Mouse (Mus musculus) spleen, adult 2 months (tissue): Measurements from ENCODE around the gene Rasd2. TPM values are rescaled to one million over a fixed set of nuclear protein-coding genes. Genes with fewer than 3 reads are reported as not detected.

Source experiments
- DNase-seq, 2 experiments: peaks; one replicate each; pipeline versions ENCODE4 v3.0.0 to v3.0.0-alpha.2; 2012 to 2021; ENCODE audit warnings: low spot score in 2 of 2, low read depth in 1 of 2
- H3K27ac ChIP-seq: fragments of 200-500 bp; 2 replicates; pipeline ENCODE4 v1.5.1; 2012; ENCODE audit warnings: low read length, inconsistent platforms; ENCODE audit not compliant: insufficient read depth
- H3K27me3 ChIP-seq: fragments of 200-500 bp; 2 replicates; pipeline ENCODE4 v1.6.1; 2012; ENCODE audit warnings: mild to moderate bottlenecking, moderate library complexity, low read length, inconsistent platforms; ENCODE audit not compliant: control insufficient read depth, insufficient read depth
- H3K36me3 ChIP-seq: fragments of 200-500 bp; 2 replicates; pipeline ENCODE4 v1.6.1; 2012; ENCODE audit warnings: mild to moderate bottlenecking, low read length, inconsistent platforms; ENCODE audit not compliant: control insufficient read depth, insufficient read depth
- H3K4me1 ChIP-seq: fragments of 200-500 bp; 2 replicates; pipeline ENCODE4 v1.6.1; 2011; ENCODE audit warnings: inconsistent platforms; ENCODE audit not compliant: control insufficient read depth, insufficient read depth, insufficient read length
- H3K4me3 ChIP-seq: fragments of 200-500 bp; 2 replicates; pipeline ENCODE4 v1.5.1; 2011; ENCODE audit warnings: mild to moderate bottlenecking, inconsistent platforms; ENCODE audit not compliant: insufficient read depth, insufficient read length; ENCODE audit errors: extremely low read depth
- CTCF ChIP-seq: fragments of 200-500 bp; IDR thresholded peaks from 2 replicates; pipeline ENCODE4 v1.5.1; 2011; ENCODE audit warnings: mild to moderate bottlenecking, inconsistent platforms; ENCODE audit not compliant: insufficient read depth, insufficient read length, insufficient replicate concordance; ENCODE audit errors: extremely low read depth
- POLR2A ChIP-seq: fragments of 200-500 bp; IDR thresholded peaks from 2 replicates; pipeline ENCODE4 v1.6.1; 2011; ENCODE audit warnings: low read depth, low read length, inconsistent platforms
- WGBS: fragments of 180-500 bp; shearing (Covaris S2); methylation state at CpG from one replicate; pipeline ENCODE4 v1.1.7; 2018; 5-methylcytosine and 5-hydroxymethylcytosine counted together
- polyA plus RNA-seq: library from polyadenylated mRNA; depleted of rRNA; stranded (reverse); fragments of >200 nt; gene quantifications from 2 replicates; pipeline ENCODE4 v1.2.3, GENCODE M21; 2012

The Rasd2 gene
- polyA plus RNA-seq, 1 experiment = 1.3 TPM

GRCm38 (mm10) chr8:75217969-75218368, 4.2 kb downstream of the Rasd2 start:
- Histone ChIP-seq H3K4me1 (peaks cover 7% of the 10 kb centered on the region; the same call in 1 of the 2 replicates), H3K4me3 (no peak overlapping the region), H3K27ac (no peak overlapping the region), H3K27me3 (peaks cover 8% of the 10 kb centered on the region), H3K36me3 (no peaks in the 10 kb centered on the region)
- peak in 1 of 2 experiments; percentile 26 for DNase-seq
- TF ChIP-seq POLR2A = no peak
- peak; percentile 47; the same call in 1 of the 2 replicates for TF ChIP-seq CTCF
- 10% methylated on average over 4 of the region's 4 CpGs for WGBS

- DNase-seq = no peak
- 50% methylated on average over 5 of the region's 5 CpGs for WGBS
- Histone ChIP-seq H3K36me3 (no peaks in the 10 kb centered on the region), H3K27ac (no peak overlapping the region), H3K27me3 (no peaks in the 10 kb centered on the region), H3K4me3 (no peak overlapping the region), H3K4me1 (no peaks in the 10 kb centered on the region)
- TF ChIP-seq CTCF = no peak
- TF ChIP-seq POLR2A = no peak
These were observed 6.4 kb downstream of the Rasd2 start for GRCm38 (mm10) chr8:75219877-75220738.

DNA sequence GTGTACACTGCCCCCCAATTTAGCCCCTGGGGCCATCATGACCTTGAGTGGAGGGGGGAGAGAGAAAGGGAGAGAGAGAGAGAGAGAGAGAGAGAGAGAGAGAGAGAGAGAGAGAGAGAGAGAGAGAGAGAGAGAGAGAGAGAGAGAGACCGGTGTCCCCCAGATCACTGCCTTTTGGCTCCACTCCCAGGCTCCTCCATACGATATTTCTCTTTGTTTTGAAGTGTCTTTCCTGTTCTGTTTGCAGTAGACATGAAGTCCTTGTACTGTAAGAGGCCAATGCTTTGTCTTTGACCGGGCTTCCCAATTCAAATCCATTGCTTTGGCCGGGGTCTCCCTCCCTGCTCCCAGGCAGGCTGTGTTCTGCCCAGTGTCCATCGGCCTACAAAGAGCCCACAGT, 8.9 kb downstream of the Rasd2 start:
- DNase-seq = no peak
- Histone ChIP-seq H3K36me3 (no peaks in the 10 kb centered on the region), H3K4me1 (no peaks in the 10 kb centered on the region), H3K27me3 (no peaks in the 10 kb centered on the region), H3K27ac (no peak overlapping the region), H3K4me3 (no peak overlapping the region)
- TF ChIP-seq CTCF (no peak), POLR2A (no peak)
- 79% methylated on average over 5 of the region's 5 CpGs for WGBS

DNA sequence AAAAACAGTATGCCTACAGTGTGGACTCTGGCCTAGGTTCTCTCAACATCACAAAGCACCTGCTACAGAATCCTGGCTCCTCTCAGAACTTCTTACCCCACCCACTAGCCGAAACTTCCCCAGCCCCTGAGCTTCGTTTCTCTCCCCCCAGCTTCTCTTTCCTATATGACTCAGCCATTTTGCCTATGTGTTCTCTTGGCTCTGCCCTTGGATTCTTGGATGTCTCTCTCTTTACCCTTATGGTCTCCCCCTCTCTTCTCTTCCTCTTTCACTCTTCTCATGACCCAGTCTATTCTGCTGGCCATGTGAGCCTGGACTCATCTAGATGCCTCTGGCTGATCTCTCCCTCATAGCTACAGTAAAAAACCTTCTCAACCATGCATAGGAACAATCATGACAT, 13.0 kb downstream of the Rasd2 start:
- no peak for TF ChIP-seq CTCF
- no peak for TF ChIP-seq POLR2A
- Histone ChIP-seq H3K36me3 (no peaks in the 10 kb centered on the region), H3K27ac (no peak overlapping the region), H3K4me1 (no peaks in the 10 kb centered on the region), H3K4me3 (no peak overlapping the region), H3K27me3 (no peaks in the 10 kb centered on the region)
- no peak for DNase-seq
- WGBS = 47% methylated on average over 2 of the region's 2 CpGs

DNA sequence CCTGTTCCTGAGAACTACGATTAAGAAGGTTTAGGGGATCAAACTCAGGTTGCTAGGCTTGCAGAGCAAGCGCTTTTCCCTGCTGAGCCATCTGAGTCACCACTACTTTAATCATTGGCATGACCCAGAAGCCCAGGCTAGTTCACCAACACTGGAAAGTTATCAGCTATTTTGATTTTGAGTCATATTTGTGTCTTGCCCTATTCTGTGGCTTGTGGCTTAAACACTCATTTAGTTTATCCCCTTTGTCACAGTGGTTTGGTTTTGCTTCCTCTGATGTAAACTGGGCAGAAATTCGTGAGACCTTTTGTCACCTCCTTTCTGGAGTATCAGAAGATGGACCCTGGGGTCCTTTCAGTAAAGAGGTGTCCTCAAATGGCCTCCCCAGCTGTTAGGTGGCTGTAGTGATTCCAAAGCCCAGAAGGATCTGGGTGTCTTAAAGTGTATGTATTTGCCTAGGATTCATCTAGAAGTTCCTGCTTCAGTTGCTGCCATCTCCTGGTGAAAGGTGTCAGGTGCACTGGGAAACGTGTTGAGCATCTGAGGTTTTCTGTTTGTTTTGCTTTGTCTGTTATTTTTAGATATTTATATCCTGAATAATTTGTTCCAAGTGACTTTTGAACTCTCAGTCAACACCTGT, 20.3 kb downstream of the Rasd2 start:
- no peak for DNase-seq
- Histone ChIP-seq H3K27ac (no peak overlapping the region), H3K27me3 (no peaks in the 10 kb centered on the region), H3K36me3 (no peaks in the 10 kb centered on the region), H3K4me3 (no peak overlapping the region), H3K4me1 (no peaks in the 10 kb centered on the region)
- no peak for TF ChIP-seq CTCF
- TF ChIP-seq POLR2A = no peak
- 45% methylated on average over 4 of the region's 4 CpGs for WGBS

DNA sequence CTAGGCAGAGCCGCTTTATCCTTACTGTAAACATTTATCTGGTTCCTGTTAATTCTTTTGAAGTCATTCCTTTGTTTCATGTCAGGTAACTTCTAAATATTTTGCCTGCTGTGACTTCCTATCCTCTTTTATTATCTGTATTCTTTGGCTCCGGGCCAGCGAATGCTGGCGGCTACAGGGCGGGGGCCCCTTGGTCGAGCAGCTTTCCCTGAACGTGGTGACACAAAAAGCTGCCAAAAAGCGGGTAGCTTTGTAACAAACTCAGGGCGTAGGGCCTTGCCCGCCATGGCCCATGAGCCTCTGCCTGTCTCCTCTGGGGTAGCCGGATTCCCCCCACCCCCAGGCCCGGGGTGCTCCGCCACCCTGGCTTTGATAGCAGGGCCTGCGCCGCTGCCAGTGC, 33.6 kb downstream of the Rasd2 start:
- TF ChIP-seq POLR2A (no peak), CTCF (no peak)
- WGBS = 91% methylated on average over 15 of the region's 15 CpGs
- no peak overlapping the region for H3K27ac ChIP-seq
- no peak for DNase-seq
- no peaks in the 10 kb centered on the region for H3K36me3 ChIP-seq
- H3K4me1 ChIP-seq = no peaks in the 10 kb centered on the region
- H3K27me3 ChIP-seq = no peaks in the 10 kb centered on the region
- H3K4me3 ChIP-seq = no peak overlapping the region

GRCm38 (mm10) chr8:75249186-75249585, 35.4 kb downstream of the Rasd2 start:
- no peaks in the 10 kb centered on the region for H3K36me3 ChIP-seq
- no peaks in the 10 kb centered on the region for H3K27me3 ChIP-seq
- WGBS = 85% methylated on average over 4 of the region's 4 CpGs
- H3K4me3 ChIP-seq = no peak overlapping the region
- no peak overlapping the region for H3K27ac ChIP-seq
- TF ChIP-seq POLR2A = no peak
- TF ChIP-seq CTCF = no peak
- DNase-seq = no peak
- no peaks in the 10 kb centered on the region for H3K4me1 ChIP-seq
